Mouse (Mus musculus): ENCODE data around the gene Pramel5.
"Not testable (repeated sequence)": the region's sequence is repeated elsewhere in the genome, so short reads cannot be mapped to it uniquely, and the experiment has no call there.

Pramel5 gene

DNA sequence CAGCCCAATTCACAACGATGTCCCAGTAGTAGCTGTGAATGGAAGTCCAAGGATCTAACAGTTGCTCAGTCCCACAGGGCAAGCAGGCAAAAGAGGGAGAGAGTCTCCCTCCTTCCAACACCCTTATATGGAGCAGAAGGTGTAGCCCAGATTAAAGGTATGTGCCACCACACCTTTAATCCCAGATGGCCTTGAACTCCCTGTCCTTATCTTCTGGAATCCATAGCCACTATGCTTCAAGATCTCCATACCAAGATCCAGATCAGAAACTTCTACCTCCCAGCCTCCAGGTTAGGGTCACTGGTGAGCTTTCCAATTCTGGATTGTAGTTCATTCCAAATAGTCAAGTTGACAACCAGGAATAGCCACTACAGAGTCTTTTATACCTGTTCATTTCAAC, at the start of gene Pramel5:
Gene Pramel5 (minus strand): TSS at position 101 of the 400 bp plus-strand sequence.
- not testable (repeated sequence) for DNase-seq (ENCODE audit: low read depth in 1 of 2, low spot score in 2 of 2)

DNA sequence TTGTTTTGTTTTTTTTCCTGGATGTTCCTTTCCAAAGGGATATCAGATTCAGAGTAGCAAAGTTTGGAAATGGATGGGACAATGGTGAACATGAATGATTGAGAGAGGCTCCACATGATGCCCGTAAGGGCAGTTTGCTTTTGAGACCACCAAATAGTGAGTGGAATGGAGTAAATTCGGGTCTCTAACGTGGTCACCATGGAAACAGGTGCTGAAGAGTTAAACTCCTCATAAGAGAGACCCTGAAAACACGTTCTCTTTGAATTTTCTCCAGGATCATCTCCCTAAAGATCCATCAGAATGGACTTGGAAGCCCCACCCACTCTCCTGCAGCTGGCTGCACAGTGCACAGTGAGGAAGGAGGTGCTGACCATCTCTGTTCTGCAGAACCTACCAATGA, 49.7 kb upstream of the Pramel5 start, which contains the start of gene Gm13128:
Gene Gm13128 (plus strand): TSS at position 301 of the 400 bp plus-strand sequence.
- DNase-seq (ENCODE audit: low read depth in 1 of 2, low spot score in 2 of 2), result not testable (repeated sequence)

DNA sequence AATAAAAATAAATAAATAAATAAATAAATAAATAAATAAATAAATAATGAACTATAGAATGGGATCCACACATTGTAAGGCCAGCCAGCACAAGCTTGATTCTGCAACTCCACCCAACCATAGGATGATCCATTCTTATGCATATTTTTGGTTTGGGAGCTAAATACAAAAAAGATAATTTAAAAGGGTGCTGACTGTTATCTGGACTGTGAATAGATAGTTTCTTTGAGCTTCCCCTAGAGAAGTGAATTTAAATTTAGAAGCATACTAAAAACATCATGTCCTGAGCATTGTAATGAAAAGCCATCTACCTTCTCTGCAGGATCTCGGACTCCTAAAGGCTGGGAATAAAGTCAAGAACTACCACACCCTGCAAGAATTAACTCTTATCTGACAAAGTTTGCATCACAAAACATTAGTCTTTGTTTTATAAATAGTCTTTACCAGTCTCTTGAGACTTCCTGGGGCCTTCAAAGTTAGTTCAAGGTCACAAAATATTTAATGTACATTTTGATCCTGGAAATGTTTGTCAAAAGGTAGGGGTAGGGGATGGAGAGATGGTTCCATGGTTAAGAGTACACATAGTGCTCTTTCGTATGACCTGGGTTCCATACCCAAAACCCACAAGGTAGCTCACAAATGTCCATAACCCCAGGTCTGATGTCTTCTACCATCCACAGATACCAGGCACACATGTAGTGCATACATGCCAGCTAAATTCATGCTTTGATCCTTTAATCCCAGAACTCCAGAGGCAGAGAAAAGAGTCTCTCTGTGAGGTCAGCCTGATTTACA, 32.6 kb upstream of the Pramel5 start:
- not testable (repeated sequence) for DNase-seq (ENCODE audit: low read depth in 1 of 2, low spot score in 2 of 2)

DNA sequence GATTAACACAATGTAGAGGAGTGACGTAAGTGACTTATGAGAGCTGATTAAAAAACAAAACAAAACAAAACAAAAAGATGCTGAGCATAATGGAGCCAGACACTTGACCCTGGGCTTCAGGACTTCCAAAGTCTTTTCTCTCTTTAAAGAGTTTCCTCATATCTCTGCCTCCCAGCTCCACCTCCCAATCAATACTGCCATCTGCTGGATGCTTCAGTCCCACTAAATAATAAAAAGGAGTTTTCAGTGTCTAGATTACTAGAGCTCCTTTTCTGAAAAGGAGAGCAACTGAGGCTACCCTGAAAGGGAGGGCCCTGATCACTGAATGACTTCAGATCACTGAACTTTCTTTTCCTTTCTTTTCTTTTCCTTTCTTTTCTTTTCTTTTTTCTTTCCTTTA, 19.1 kb upstream of the Pramel5 start:
- DNase-seq (ENCODE audit: low read depth in 1 of 2, low spot score in 2 of 2), result not testable (repeated sequence)

DNA sequence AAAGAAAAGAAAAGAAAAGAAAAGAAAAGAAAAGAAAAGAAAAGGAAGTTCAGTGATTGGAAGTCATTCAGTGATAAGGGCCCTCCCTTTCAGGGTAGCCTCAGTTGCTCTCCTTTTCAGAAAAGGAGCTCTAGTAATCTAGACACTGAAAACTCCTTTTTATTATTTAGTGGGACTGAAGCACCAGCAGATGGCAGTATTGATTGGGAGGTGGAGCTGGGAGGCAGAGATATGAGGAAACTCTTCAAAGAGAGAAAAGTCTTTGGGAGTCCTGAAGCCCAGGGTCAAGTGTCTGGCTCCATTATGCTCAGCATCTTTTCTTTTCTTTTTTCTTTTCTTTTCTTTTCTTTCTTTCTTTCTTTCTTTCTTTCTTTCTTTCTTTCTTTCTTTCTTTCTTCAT, 25.5 kb downstream of the Pramel5 start:
- DNase-seq (ENCODE audit: low read depth in 1 of 2, low spot score in 2 of 2), result not testable (repeated sequence)

All from monocyte, adult 2 months (primary cell).